Comparison of ENCODE assay signal across 11 mouse cellular contexts in the genomic region with DNA sequence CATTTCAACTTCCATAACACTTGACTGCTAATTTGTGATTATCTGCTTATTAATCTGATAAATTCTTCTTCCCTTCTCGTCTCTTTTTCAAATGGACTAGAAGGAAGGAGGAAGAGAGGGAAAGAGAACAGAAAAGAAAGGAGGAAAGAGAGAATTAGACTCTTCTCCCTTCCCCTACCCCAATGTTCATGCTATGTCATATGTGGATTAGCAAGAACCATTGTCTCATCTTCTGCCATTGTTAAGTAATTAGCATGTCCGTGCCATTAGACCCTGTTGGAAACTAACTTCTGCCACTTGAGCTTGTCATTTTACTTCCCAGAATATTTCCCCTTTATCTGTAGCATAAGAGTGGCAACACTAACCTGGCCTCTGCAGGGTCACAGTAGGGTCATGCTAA.
DNase-seq lines count a peak whose midpoint lies in the region; ATAC-seq and TF ChIP-seq lines count a peak whose summit lies in the region.
"Had no signal": no experiment of that assay in that cellular context is flagged by ENCODE, and none has a peak within 500 bp of the region (broad histone marks: within the 10 kb centered on the region; RNA-seq: fewer than 3 reads in every experiment).

No protein-coding gene starts in this region.

- no peaks in the 10 kb centered on the region for H3K4me1 ChIP-seq in embryonic facial prominence, embryonic 14.5 days (ENCODE audit: control insufficient read depth, insufficient read depth, low read length)
- no peaks in the 10 kb centered on the region for H3K4me1 ChIP-seq in embryonic facial prominence, embryonic 10.5 days
- peaks cover 39% of the 10 kb centered on the region for H3K4me1 ChIP-seq in liver, embryonic 11.5 days (replicated peaks; ENCODE audit: control insufficient read depth, insufficient read depth, low read length)
- H3K4me1 ChIP-seq in liver, embryonic 13.5 days (replicated peaks): peaks cover 56% of the 10 kb centered on the region
- no peaks in the 10 kb centered on the region for H3K4me1 ChIP-seq in midbrain, postnatal 0 days (ENCODE audit: insufficient read depth, low read length)
- H3K4me1 ChIP-seq: limb, embryonic 12.5 days had no signal

- WGBS in embryonic facial prominence, embryonic 14.5 days: 18% methylated on average over 2 of the region's 2 CpGs
- 17% methylated on average over 2 of the region's 2 CpGs for WGBS in embryonic facial prominence, embryonic 10.5 days
- 12% methylated on average over 2 of the region's 2 CpGs for WGBS in liver, embryonic 11.5 days
- 13% methylated on average over 2 of the region's 2 CpGs for WGBS in liver, embryonic 13.5 days (ENCODE audit: insufficient replicate concordance)
- 13% methylated on average over 2 of the region's 2 CpGs for WGBS in midbrain, postnatal 0 days

- TF ChIP-seq CTCF in midbrain, postnatal 0 days (IDR thresholded peaks at IDR 0.05): no peak

- peak overlapping the region; percentile 10; the same call in 1 of the 2 replicates for H3K4me2 ChIP-seq in embryonic facial prominence, embryonic 14.5 days (ENCODE audit: low read depth, low read length)
- H3K4me2 ChIP-seq in liver, embryonic 11.5 days: peak overlapping the region; percentile 16
- H3K4me2 ChIP-seq in liver, embryonic 13.5 days: peak overlapping the region; percentile 62
- peak overlapping the region; percentile 36; the same call in 1 of the 2 replicates for H3K4me2 ChIP-seq in midbrain, postnatal 0 days (ENCODE audit: low read depth, low read length, poor library complexity, severe bottlenecking)
- H3K4me2 ChIP-seq: limb, embryonic 12.5 days had no signal

- no peak overlapping the region for H3K27ac ChIP-seq in embryonic facial prominence, embryonic 14.5 days (replicated peaks; ENCODE audit: low read depth, low read length)
- H3K27ac ChIP-seq in embryonic facial prominence, embryonic 10.5 days (replicated peaks): no peak overlapping the region
- peak overlapping the region; percentile 44 for H3K27ac ChIP-seq in liver, embryonic 11.5 days (ENCODE audit: low read depth, low read length)
- peak overlapping the region; percentile 99 for H3K27ac ChIP-seq in liver, embryonic 13.5 days
- no peak overlapping the region for H3K27ac ChIP-seq in midbrain, postnatal 0 days (ENCODE audit: low read depth, low read length)
- H3K27ac ChIP-seq: limb, embryonic 12.5 days had no signal

- no peak for ATAC-seq in embryonic facial prominence, embryonic 14.5 days (ENCODE audit: low read depth)
- no peak for ATAC-seq in liver, embryonic 11.5 days (replicated peaks; ENCODE audit: low FRiP score)
- ATAC-seq in liver, embryonic 13.5 days (ENCODE audit: low read depth): no peak
- no peak for ATAC-seq in midbrain, postnatal 0 days (ENCODE audit: low FRiP score)

- no peaks in the 10 kb centered on the region for H3K36me3 ChIP-seq in embryonic facial prominence, embryonic 14.5 days (ENCODE audit: control insufficient read depth, insufficient read depth, low read length)
- H3K36me3 ChIP-seq in embryonic facial prominence, embryonic 10.5 days (replicated peaks): no peaks in the 10 kb centered on the region
- H3K36me3 ChIP-seq in liver, embryonic 11.5 days (ENCODE audit: control insufficient read depth, insufficient read depth, low read length): no peaks in the 10 kb centered on the region
- H3K36me3 ChIP-seq in liver, embryonic 13.5 days: no peaks in the 10 kb centered on the region
- no peaks in the 10 kb centered on the region for H3K36me3 ChIP-seq in midbrain, postnatal 0 days (ENCODE audit: insufficient read depth, low read length)
- H3K36me3 ChIP-seq: limb, embryonic 12.5 days had no signal

- H3K9me3 ChIP-seq in embryonic facial prominence, embryonic 14.5 days (ENCODE audit: control insufficient read depth, low read length): no peaks in the 10 kb centered on the region
- H3K9me3 ChIP-seq in embryonic facial prominence, embryonic 10.5 days: no peaks in the 10 kb centered on the region
- H3K9me3 ChIP-seq in liver, embryonic 11.5 days (ENCODE audit: control insufficient read depth, low read length): no peaks in the 10 kb centered on the region
- no peaks in the 10 kb centered on the region for H3K9me3 ChIP-seq in liver, embryonic 13.5 days (replicated peaks)
- H3K9me3 ChIP-seq in midbrain, postnatal 0 days (ENCODE audit: low read length): no peaks in the 10 kb centered on the region
- H3K9me3 ChIP-seq: limb, embryonic 12.5 days had no signal

- DNase-seq in embryonic facial prominence, embryonic 14.5 days (ENCODE audit: low spot score): no peak
- no peak for DNase-seq in embryonic facial prominence, embryonic 10.5 days (ENCODE audit: low spot score)
- DNase-seq in liver, embryonic 11.5 days (ENCODE audit: low spot score): no peak
- no peak for DNase-seq in liver
- DNase-seq in liver, embryonic 13.5 days: no peak
- DNase-seq in midbrain, postnatal 0 days (ENCODE audit: low spot score): no peak
- no peak for DNase-seq in right cerebral cortex, postnatal 14 days
- no peak for DNase-seq in kidney, postnatal 14 days

- no peak overlapping the region for H3K4me3 ChIP-seq in embryonic facial prominence, embryonic 14.5 days (ENCODE audit: low read depth, low read length)
- H3K4me3 ChIP-seq in embryonic facial prominence, embryonic 10.5 days: no peak overlapping the region
- no peak overlapping the region for H3K4me3 ChIP-seq in liver, embryonic 11.5 days (ENCODE audit: low read depth, low read length)
- no peak overlapping the region for H3K4me3 ChIP-seq in liver, embryonic 13.5 days (replicated peaks)
- no peak overlapping the region for H3K4me3 ChIP-seq in midbrain, postnatal 0 days (ENCODE audit: low read depth, low read length)
- H3K4me3 ChIP-seq: limb, embryonic 12.5 days had no signal

- no peaks in the 10 kb centered on the region for H3K27me3 ChIP-seq in embryonic facial prominence, embryonic 14.5 days (replicated peaks; ENCODE audit: control insufficient read depth, insufficient read depth, low read length)
- no peaks in the 10 kb centered on the region for H3K27me3 ChIP-seq in embryonic facial prominence, embryonic 10.5 days (replicated peaks; ENCODE audit: low read depth, poor library complexity, severe bottlenecking)
- no peaks in the 10 kb centered on the region for H3K27me3 ChIP-seq in liver, embryonic 11.5 days (replicated peaks; ENCODE audit: control insufficient read depth, insufficient read depth, low read length)
- no peaks in the 10 kb centered on the region for H3K27me3 ChIP-seq in liver, embryonic 13.5 days
- H3K27me3 ChIP-seq in midbrain, postnatal 0 days (ENCODE audit: insufficient read depth, low read length): no peaks in the 10 kb centered on the region
- H3K27me3 ChIP-seq: CH12.LX; limb, embryonic 12.5 days; Patski had no signal

- no peak overlapping the region for H3K9ac ChIP-seq in embryonic facial prominence, embryonic 14.5 days (ENCODE audit: low read depth, low read length)
- H3K9ac ChIP-seq in liver, embryonic 11.5 days (ENCODE audit: low read depth, low read length): no peak overlapping the region
- H3K9ac ChIP-seq in liver, embryonic 13.5 days: peak overlapping the region; percentile 40
- H3K9ac ChIP-seq in midbrain, postnatal 0 days (replicated peaks; ENCODE audit: low read length, poor library complexity, severe bottlenecking): no peak overlapping the region
- H3K9ac ChIP-seq: limb, embryonic 12.5 days had no signal

Comparison
In these comparisons a context has a peak if more than half of its experiments do, and no peak if none do; other contexts are left out.
1. H3K27ac ChIP-seq: peak in liver, embryonic 11.5 days (single experiment) and liver, embryonic 13.5 days (single experiment); none in embryonic facial prominence, embryonic 14.5 days (single experiment), embryonic facial prominence, embryonic 10.5 days (single experiment) and midbrain, postnatal 0 days (single experiment).
2. H3K4me2 ChIP-seq: peak in every context shown above with its lines; median percentile 62 in liver, embryonic 13.5 days; 36 in midbrain, postnatal 0 days; 16 in liver, embryonic 11.5 days; 10 in embryonic facial prominence, embryonic 14.5 days.